Mouse (Mus musculus): Measurements from ENCODE around the gene Creb3l1. TPM values are rescaled to one million over a fixed set of nuclear protein-coding genes. Genes with fewer than 3 reads are reported as not detected.

Creb3l1 gene
- total RNA-seq (2021) = 1 to 10 TPM; 2.6 to 2.8 TPM

- DNase-seq (ENCODE audit: low spot score in 2 of 2) = no peak
- intact Hi-C loops (cut with DNase I) = no loop called here
Measured at GRCm38 (mm10) chr2:92024274-92024672, at the start of gene Creb3l1. Creb3l1 (minus strand) TSS chr2:92024502.

- intact Hi-C loops (cut with DNase I) = no loop called here
- no peak for DNase-seq (ENCODE audit: low spot score in 2 of 2)
Measured at GRCm38 (mm10) chr2:92071143-92071542, 46.8 kb upstream of the Creb3l1 start.

- DNase-seq (ENCODE audit: low spot score in 2 of 2) = no peak
- intact Hi-C loops (cut with DNase I) = no loop called here
Measured at GRCm38 (mm10) chr2:92069630-92070029, 45.3 kb upstream of the Creb3l1 start.

- no peak for DNase-seq (ENCODE audit: low spot score in 2 of 2)
- intact Hi-C loops (cut with DNase I) = no loop called here
Measured at GRCm38 (mm10) chr2:92067600-92067999, 43.3 kb upstream of the Creb3l1 start.

DNA sequence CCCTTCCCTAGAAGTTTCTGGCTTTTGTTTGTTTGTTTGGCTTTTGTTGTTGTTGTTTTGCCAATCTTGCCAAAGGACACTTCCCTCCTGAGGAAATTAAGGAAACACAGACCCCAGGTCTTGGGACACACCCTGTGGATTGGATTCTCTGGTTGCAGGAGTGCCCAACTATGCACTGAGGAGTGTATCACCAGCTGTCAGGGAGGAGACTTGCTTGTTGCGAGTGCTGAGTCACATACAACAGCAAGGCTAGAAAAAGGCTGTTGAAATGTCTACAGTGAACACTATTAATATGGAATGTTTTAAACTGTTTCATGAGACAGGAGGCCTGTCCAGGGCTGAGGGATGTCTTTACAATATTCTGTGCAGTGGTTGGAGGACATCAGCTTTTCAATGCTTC lies 42.6 kb upstream of the Creb3l1 start:
- intact Hi-C loops (cut with DNase I) = no loop called here
- no peak for DNase-seq (ENCODE audit: low spot score in 2 of 2)

DNA sequence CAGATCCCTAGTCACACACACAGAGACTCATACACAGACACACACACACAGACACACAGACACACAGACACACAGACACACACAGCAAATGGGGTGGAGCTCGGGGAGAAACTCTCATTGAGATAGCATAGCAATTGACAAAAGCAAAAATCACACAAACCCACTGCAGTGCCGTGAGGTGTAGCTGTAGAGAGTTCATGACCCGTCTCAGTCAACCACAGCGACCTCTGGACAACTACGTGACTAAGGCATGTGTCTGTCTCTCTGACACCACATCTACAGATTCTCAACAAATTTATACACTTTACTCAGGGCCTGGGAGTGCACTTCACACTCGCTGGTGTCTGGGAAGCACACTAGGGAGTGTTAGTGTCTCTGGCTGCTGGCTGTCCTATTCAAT lies 41.6 kb upstream of the Creb3l1 start:
- intact Hi-C loops (cut with DNase I) = no loop called here

DNA sequence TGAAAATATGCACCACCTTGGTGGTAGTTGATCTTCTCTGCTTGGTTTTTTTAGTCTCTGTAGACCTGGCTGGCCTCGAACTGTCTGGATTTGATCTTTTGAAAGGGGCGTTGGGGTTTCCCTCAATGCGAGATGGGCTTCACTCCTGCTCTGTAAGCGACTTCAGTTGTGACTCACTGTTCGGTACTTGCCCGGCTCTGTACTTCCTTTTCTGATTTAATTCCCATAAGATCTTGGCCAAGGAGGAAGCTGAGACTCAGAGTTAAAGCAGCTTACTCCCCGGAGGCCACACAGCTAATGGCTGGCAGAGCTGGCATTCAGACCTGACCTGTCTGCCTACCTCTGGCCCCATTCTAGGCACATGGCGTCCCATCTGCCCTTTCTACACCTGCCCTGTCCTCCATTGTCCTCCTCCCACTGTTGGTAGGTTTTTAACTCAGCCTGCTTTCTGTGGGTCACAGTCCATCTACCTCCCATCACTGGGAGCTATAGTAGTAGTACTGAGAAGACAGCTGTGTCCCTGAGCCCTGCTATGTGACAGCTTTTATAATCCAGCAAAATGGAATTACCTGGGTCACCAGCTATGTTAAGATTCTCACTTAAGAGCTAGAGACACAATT lies 41.1 kb upstream of the Creb3l1 start:
- intact Hi-C loops (cut with DNase I) = no loop called here
- no peak for DNase-seq (ENCODE audit: low spot score in 2 of 2)

More for the DNA sequence above, 41.6 kb upstream of the Creb3l1 start:
- DNase-seq (ENCODE audit: low spot score in 2 of 2) = no peak

DNA sequence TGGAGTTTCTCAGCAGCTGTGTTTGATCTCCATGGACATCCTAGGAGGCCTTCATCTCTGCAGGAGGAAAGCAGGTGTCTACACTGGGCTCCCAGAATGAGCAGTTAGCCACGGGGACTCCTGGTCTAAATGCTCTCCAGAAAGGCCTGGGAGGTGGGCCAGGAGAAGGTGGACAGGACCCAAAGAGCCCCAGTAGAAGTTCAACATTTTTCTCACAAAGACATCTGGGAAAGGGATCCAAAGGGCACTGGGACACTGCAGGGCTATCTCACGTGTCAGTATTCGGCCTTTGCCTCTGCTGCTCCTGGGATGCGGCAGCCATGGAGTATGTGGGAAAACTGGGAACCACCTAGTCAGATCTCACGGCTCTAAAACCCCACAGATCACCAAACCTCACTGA lies 38.8 kb upstream of the Creb3l1 start:
- intact Hi-C loops (cut with DNase I) = no loop called here
- DNase-seq (ENCODE audit: low spot score in 2 of 2) = no peak

DNA sequence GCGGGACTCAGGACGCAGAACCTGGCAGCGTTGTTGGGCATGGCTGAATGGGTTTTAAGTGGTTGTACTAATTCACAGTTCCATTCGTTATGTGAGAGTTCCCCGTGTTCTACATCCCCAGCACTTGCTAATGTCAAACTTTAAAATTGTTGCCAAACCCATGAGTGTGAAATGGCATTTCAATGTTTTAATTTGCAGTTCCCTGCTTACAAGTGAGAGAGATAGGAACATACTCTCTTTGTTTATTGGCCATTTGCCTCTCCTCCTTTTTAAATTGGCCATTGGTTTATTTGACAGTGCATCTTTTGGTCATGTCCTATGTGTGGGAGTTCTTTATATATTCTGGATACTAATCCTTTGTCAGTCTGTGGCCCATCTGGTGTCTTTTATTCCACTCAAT lies 37.0 kb upstream of the Creb3l1 start:
- DNase-seq (ENCODE audit: low spot score in 2 of 2) = no peak
- intact Hi-C loops (cut with DNase I) = no loop called here

DNA sequence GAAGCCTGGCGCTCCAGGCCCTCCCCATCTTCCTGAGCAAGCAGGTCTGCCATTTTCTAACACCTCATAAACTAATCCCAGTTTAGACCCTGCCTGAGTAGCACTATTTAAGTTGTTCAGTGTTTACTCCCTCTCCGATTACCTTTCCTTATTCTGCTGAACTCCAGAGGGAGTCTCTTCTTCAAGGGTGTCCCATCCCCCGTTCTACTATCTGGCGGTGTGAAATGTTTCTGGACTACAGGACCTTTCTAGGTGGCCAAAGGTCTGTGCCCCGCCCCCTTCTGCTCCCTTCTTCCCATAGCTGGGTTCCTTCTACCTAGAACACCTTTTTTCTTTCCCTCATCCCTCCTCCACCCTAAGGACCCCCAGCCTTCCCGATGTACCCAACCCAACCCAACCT lies 36.0 kb upstream of the Creb3l1 start:
- intact Hi-C loops (cut with DNase I) = no loop called here
- DNase-seq (ENCODE audit: low spot score in 2 of 2) = no peak

GRCm38 (mm10) chr2:92059481-92060220 lies 35.3 kb upstream of the Creb3l1 start:
- DNase-seq (ENCODE audit: low spot score in 2 of 2) = peak; percentile 80
- intact Hi-C loops (cut with DNase I) = loop anchor here (1.0 to 10.0 kb wide), 4 partner anchors 117 to 375 kb away; partner anchors contain the start of genes Chrm4 and Cry2

DNA sequence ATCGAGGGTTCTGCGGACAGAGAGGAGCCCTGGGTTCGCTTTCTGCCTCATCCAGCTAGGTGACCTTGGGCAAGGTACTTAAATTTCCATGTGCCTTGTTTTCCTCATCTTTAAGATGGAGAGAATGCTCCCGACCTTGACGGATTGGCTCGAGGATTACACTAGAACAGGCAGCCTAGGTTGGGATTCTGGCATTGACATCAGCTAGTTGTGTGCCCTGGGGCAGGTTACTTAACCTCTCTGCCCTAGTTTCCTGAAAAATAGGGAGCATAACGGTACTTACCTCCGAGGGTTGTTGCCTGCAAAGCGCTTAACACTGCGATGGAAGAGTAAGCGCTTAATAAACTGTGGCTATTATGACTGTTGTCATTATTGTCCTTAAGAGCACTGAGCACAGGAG lies 34.6 kb upstream of the Creb3l1 start:
- no peak for DNase-seq (ENCODE audit: low spot score in 2 of 2)
- intact Hi-C loops (cut with DNase I) = loop anchor here (1.0 to 10.0 kb wide), 6 partner anchors 52 to 376 kb away; partner anchors contain the start of genes Chrm4 and Cry2

- intact Hi-C loops (cut with DNase I) = loop anchor here (1.0 to 10.0 kb wide), 5 partner anchors 51 to 376 kb away; partner anchors contain the start of genes Chrm4 and Cry2
- DNase-seq (ENCODE audit: low spot score in 2 of 2) = peak; percentile 96 to 97
Measured at GRCm38 (mm10) chr2:92058469-92058868, 34.2 kb upstream of the Creb3l1 start.

DNA sequence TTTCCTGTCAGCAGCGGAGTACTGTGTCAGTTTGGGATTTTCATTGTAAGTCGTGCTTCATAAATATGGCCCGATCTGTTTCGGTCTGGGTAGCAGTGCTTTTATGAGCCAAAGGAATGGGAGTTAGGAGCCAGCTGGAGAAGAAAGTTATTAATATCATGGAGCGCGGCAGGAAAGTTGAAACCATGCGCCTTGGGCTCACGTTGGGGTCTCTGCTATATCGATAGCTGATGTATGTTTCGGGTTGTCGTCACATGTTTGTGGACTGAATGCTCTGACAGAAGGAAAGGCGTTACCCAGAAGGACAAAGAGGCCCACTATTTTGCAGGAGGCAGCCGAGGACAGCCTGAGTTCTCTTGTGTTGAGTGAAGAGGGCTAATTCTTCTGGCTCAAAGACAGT lies 32.5 kb upstream of the Creb3l1 start:
- DNase-seq (ENCODE audit: low spot score in 2 of 2) = no peak
- intact Hi-C loops (cut with DNase I) = loop anchor here (5.0 to 10.0 kb wide), 3 partner anchors 114 to 378 kb away; partner anchors contain the start of genes Chrm4 and Cry2

DNA sequence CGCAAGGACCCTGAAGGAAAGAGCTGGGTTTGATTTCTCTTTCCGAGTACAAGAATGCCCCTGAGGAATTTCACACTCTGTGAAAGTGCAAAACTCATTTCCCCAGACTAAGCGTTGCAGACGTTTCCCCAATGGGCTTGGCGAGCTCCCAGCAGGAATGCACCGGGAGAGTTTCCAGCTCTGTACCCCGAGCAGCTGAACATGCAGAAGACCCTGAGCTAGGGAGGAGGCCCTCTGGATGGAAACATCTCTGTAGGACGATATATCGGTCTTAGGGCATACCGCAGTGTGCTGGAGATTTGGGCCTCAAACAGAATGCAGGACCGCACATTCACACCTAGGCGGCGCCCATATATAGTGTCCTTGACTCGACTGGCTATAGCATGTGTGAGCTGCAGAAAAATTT lies 31.5 kb upstream of the Creb3l1 start:
- intact Hi-C loops (cut with DNase I) = loop anchor here (5.0 to 10.0 kb wide), 3 partner anchors 114 to 379 kb away; partner anchors contain the start of genes Chrm4 and Cry2
- peak; percentile 62 to 69 for DNase-seq (ENCODE audit: low spot score in 2 of 2)

- peak; percentile 88 to 90 for DNase-seq (ENCODE audit: low spot score in 2 of 2)
- intact Hi-C loops (cut with DNase I) = loop anchor here (5.0 to 10.0 kb wide), 3 partner anchors 113 to 380 kb away; partner anchors contain the start of genes Chrm4 and Cry2
Measured at GRCm38 (mm10) chr2:92055101-92055813, 31.0 kb upstream of the Creb3l1 start.

DNA sequence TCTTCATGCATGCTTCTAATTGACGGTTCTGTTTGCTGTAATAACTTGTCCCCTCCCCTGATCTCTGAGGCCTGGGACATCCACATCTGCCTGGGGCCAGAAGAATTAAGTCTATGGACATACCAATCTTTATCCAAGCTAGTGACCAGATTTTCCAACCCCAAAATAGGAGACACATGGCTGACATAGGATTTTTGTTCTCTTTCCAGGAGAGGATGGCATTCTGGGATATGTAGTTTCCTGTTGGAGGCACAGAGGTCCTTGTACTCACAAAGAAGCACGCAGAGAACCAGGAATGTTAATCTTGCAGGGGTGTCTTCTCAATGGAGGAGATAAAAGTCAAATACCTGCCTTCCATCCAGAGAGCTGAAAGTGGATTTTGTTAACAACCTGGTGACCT lies 28.5 kb upstream of the Creb3l1 start:
- DNase-seq (ENCODE audit: low spot score in 2 of 2) = no peak
- intact Hi-C loops (cut with DNase I) = loop anchor here (10.0 kb wide), 1 partner anchor 382 kb away; the partner anchor contains the start of gene Cry2

DNA sequence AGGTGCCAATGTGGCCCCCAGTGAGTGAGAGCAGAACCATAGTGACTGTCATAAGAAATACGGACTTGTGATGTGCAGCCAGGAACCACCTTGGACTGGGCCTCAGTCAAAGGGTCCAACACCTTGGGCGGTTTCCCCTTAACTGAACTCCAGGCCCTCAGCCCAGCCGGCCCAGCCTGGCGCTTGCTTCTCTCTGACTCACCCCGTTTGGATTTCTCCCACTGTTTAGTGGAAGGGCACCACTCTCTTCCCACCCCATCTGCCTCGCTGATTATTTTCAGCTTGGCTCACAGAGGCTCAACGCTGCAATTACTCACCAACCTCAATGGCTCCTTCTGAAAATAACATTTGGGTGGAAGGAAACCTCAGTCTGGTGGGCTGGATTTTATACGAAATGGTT lies 27.9 kb upstream of the Creb3l1 start:
- DNase-seq (ENCODE audit: low spot score in 2 of 2) = peak; percentile 54 to 57
- intact Hi-C loops (cut with DNase I) = loop anchor here (10.0 kb wide), 1 partner anchor 383 kb away; the partner anchor contains the start of gene Cry2

- DNase-seq (ENCODE audit: low spot score in 2 of 2) = no peak
- intact Hi-C loops (cut with DNase I) = no loop called here
Measured at GRCm38 (mm10) chr2:92048034-92048690, 23.9 kb upstream of the Creb3l1 start.

All from left cerebral cortex, postnatal 36 days (tissue).